In genomic region chr7:139359906-139360305, GRCm38 (mm10) we compare ENCODE assay signal across 11 mouse cellular contexts. TPM values are rescaled to one million over a fixed set of nuclear protein-coding genes. Genes with fewer than 3 reads are reported as not detected.
DNase-seq lines count a peak whose midpoint lies in the region; ATAC-seq and TF ChIP-seq lines count a peak whose summit lies in the region.
"Had no signal": no experiment of that assay in that cellular context is flagged by ENCODE, and none has a peak within 500 bp of the region (broad histone marks: within the 10 kb centered on the region; RNA-seq: fewer than 3 reads in every experiment).

No protein-coding gene starts in this region.

- no peak overlapping the region for H3K9ac ChIP-seq in liver, postnatal 0 days (replicated peaks)
- no peak overlapping the region for H3K9ac ChIP-seq in heart, embryonic 16.5 days (ENCODE audit: low read length)
- H3K9ac ChIP-seq: embryonic facial prominence, embryonic 15.5 days had no signal

- no peaks in the 10 kb centered on the region for H3K27me3 ChIP-seq in liver, postnatal 0 days (ENCODE audit: insufficient read depth, low read length)
- H3K27me3 ChIP-seq in heart, embryonic 16.5 days (ENCODE audit: control insufficient read depth, insufficient read depth, low read length) = no peaks in the 10 kb centered on the region
- H3K27me3 ChIP-seq in small intestine, adult 2 months (ENCODE audit: control insufficient read depth, insufficient read depth, low read length) = no peaks in the 10 kb centered on the region
- H3K27me3 ChIP-seq: embryonic facial prominence, embryonic 15.5 days had no signal

- peak; percentile 62 for ATAC-seq in liver, postnatal 0 days
- no peak for ATAC-seq in heart, embryonic 16.5 days (replicated peaks; ENCODE audit: extremely low read depth, insufficient read depth, low FRiP score)
- ATAC-seq: forebrain, embryonic 14.5 days had no signal

- H3K36me3 ChIP-seq in liver, postnatal 0 days (replicated peaks; ENCODE audit: insufficient read depth, low read length) = no peaks in the 10 kb centered on the region
- H3K36me3 ChIP-seq in heart, embryonic 16.5 days (ENCODE audit: control insufficient read depth, insufficient read depth) = no peaks in the 10 kb centered on the region
- H3K36me3 ChIP-seq in small intestine, adult 2 months (ENCODE audit: control insufficient read depth, insufficient read depth, low read length) = no peaks in the 10 kb centered on the region
- H3K36me3 ChIP-seq: embryonic facial prominence, embryonic 15.5 days had no signal

- H3K4me1 ChIP-seq in liver, postnatal 0 days (ENCODE audit: insufficient read depth) = peaks cover 13% of the 10 kb centered on the region
- H3K4me1 ChIP-seq in heart, embryonic 16.5 days (ENCODE audit: control insufficient read depth, insufficient read depth, low read length) = peaks cover 32% of the 10 kb centered on the region
- H3K4me1 ChIP-seq in small intestine, adult 2 months (ENCODE audit: control insufficient read depth, insufficient read depth, insufficient read length, low read length) = peaks cover 52% of the 10 kb centered on the region

- no peaks in the 10 kb centered on the region for H3K9me3 ChIP-seq in liver, postnatal 0 days (ENCODE audit: low read length)
- H3K9me3 ChIP-seq in heart, embryonic 16.5 days (replicated peaks; ENCODE audit: control insufficient read depth, low read length) = no peaks in the 10 kb centered on the region
- H3K9me3 ChIP-seq: embryonic facial prominence, embryonic 15.5 days had no signal

- DNase-seq in heart, adult 11 months = peak; percentile 94
- no peak for DNase-seq in heart, postnatal 36 days
- no peak for DNase-seq in liver, postnatal 0 days
- no peak for DNase-seq in liver
- DNase-seq in thymus, postnatal 36 days = no peak
- no peak for DNase-seq in thymus, postnatal 4 days

- H3K4me3 ChIP-seq in liver, postnatal 0 days (ENCODE audit: low read depth, low read length) = no peak overlapping the region
- no peak overlapping the region for H3K4me3 ChIP-seq in heart, embryonic 16.5 days (ENCODE audit: low read length)
- H3K4me3 ChIP-seq in small intestine, adult 2 months (ENCODE audit: low read depth, low read length) = no peak overlapping the region
- H3K4me3 ChIP-seq: embryonic facial prominence, embryonic 15.5 days; left cerebral cortex, adult 2 months had no signal

- no peak for TF ChIP-seq POLR2A in small intestine, adult 2 months (IDR thresholded peaks at IDR 0.05; ENCODE audit: low read depth, low read length)

- WGBS in liver, postnatal 0 days (ENCODE audit: insufficient replicate concordance) = 57% methylated on average over 4 of the region's 4 CpGs
- WGBS in heart, embryonic 16.5 days = 56% methylated on average over 4 of the region's 4 CpGs
- WGBS in small intestine, adult 2 months = 37% methylated on average over 4 of the region's 4 CpGs

- H3K4me2 ChIP-seq in liver, postnatal 0 days (ENCODE audit: low read depth, low read length) = no peak overlapping the region
- H3K4me2 ChIP-seq in heart, embryonic 16.5 days (ENCODE audit: low read depth, low read length) = no peak overlapping the region
- H3K4me2 ChIP-seq: embryonic facial prominence, embryonic 15.5 days had no signal

- TF ChIP-seq EP300 in liver, postnatal 0 days (IDR thresholded peaks at IDR 0.05; ENCODE audit: low read depth) = no peak

- intact Hi-C loops in heart, postnatal 36 days (cut with DNase I) = loop anchor here (5.0 kb wide), 1 partner anchor 128 kb away; no protein-coding TSS in a partner anchor

- H3K27ac ChIP-seq in liver, postnatal 0 days (ENCODE audit: low read depth) = no peak overlapping the region
- 0 out of 2 replicates have a peak overlapping the region, but pooled peaks have one; percentile 16 for H3K27ac ChIP-seq in heart, embryonic 16.5 days (ENCODE audit: low read length)
- peak overlapping the region; percentile 98 for H3K27ac ChIP-seq in small intestine, adult 2 months (ENCODE audit: insufficient read depth, low read depth, low read length)
- H3K27ac ChIP-seq: embryonic facial prominence, embryonic 15.5 days; left cerebral cortex, adult 2 months had no signal

- no peak for TF ChIP-seq CTCF in liver, postnatal 0 days (IDR thresholded peaks at IDR 0.05; ENCODE audit: low read depth)
- no peak for TF ChIP-seq CTCF in small intestine, adult 2 months (IDR thresholded peaks at IDR 0.05; ENCODE audit: extremely low read depth, insufficient read length, insufficient replicate concordance, low read depth, low read length)

RNA-seq across cellular contexts. Expression of gene Inpp5a, which starts 29.0 kb away (rescaled TPM):
- total RNA-seq in heart, postnatal 36 days (2021) = 100 to 1,000 TPM; 273 to 286 TPM
- 6.0 and 6.9 TPM in 2 replicates for polyA plus RNA-seq in liver, postnatal 0 days (2015; fragmentation: Nextera tagmentation; extraction: Ambion mirVana)
- polyA plus RNA-seq in heart, embryonic 16.5 days (2015; fragmentation: Nextera tagmentation; extraction: Ambion mirVana) = 47.4 and 54.8 TPM in 2 replicates
- polyA plus RNA-seq in small intestine, adult 2 months (2012; rRNA removed) = 21.5 and 56.6 TPM in 2 replicates
